Mouse (Mus musculus) spleen, adult 2 months (tissue): Measurements from ENCODE around the gene Cnga4. TPM values are rescaled to one million over a fixed set of nuclear protein-coding genes. Genes with fewer than 3 reads are reported as not detected.
"Not testable (repeated sequence)": the region's sequence is repeated elsewhere in the genome, so short reads cannot be mapped to it uniquely, and the experiment has no call there.

Source experiments
- DNase-seq, 2 experiments: peaks; one replicate each; pipeline versions ENCODE4 v3.0.0 to v3.0.0-alpha.2; 2012 to 2021; ENCODE audit warnings: low spot score in 2 of 2, low read depth in 1 of 2
- H3K27ac ChIP-seq: fragments of 200-500 bp; 2 replicates; pipeline ENCODE4 v1.5.1; 2012; ENCODE audit warnings: low read length, inconsistent platforms; ENCODE audit not compliant: insufficient read depth
- H3K27me3 ChIP-seq: fragments of 200-500 bp; 2 replicates; pipeline ENCODE4 v1.6.1; 2012; ENCODE audit warnings: mild to moderate bottlenecking, moderate library complexity, low read length, inconsistent platforms; ENCODE audit not compliant: control insufficient read depth, insufficient read depth
- H3K36me3 ChIP-seq: fragments of 200-500 bp; 2 replicates; pipeline ENCODE4 v1.6.1; 2012; ENCODE audit warnings: mild to moderate bottlenecking, low read length, inconsistent platforms; ENCODE audit not compliant: control insufficient read depth, insufficient read depth
- H3K4me1 ChIP-seq: fragments of 200-500 bp; 2 replicates; pipeline ENCODE4 v1.6.1; 2011; ENCODE audit warnings: inconsistent platforms; ENCODE audit not compliant: control insufficient read depth, insufficient read depth, insufficient read length
- H3K4me3 ChIP-seq: fragments of 200-500 bp; 2 replicates; pipeline ENCODE4 v1.5.1; 2011; ENCODE audit warnings: mild to moderate bottlenecking, inconsistent platforms; ENCODE audit not compliant: insufficient read depth, insufficient read length; ENCODE audit errors: extremely low read depth
- CTCF ChIP-seq: fragments of 200-500 bp; IDR thresholded peaks from 2 replicates; pipeline ENCODE4 v1.5.1; 2011; ENCODE audit warnings: mild to moderate bottlenecking, inconsistent platforms; ENCODE audit not compliant: insufficient read depth, insufficient read length, insufficient replicate concordance; ENCODE audit errors: extremely low read depth
- POLR2A ChIP-seq: fragments of 200-500 bp; IDR thresholded peaks from 2 replicates; pipeline ENCODE4 v1.6.1; 2011; ENCODE audit warnings: low read depth, low read length, inconsistent platforms
- WGBS: fragments of 180-500 bp; shearing (Covaris S2); methylation state at CpG from one replicate; pipeline ENCODE4 v1.1.7; 2018; 5-methylcytosine and 5-hydroxymethylcytosine counted together
- polyA plus RNA-seq: library from polyadenylated mRNA; depleted of rRNA; stranded (reverse); fragments of >200 nt; gene quantifications from 2 replicates; pipeline ENCODE4 v1.2.3, GENCODE M21; 2012; rRNA removed

Gene Cnga4
- polyA plus RNA-seq: not detected in 2 replicates

DNA sequence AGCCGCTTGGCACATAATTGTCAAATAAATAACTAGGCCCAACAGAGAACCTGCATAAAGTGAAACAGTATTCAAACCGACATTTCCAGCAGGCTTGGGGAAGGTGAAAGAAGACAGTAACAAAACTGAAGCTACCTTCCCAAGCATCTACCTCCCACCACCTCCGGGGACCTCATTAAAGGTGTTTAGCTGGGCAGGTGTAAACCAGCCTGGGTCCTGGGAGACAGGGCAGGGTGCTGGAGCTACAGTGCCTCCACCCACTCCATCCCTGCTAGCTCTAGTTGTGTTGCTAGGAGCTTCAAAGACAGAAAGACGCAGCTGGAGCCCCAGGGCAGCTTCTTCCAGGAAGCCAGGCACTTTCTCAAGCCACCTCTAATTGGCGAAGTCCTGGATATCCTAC, at the start of gene Cnga4:
TSS of gene Cnga4 (plus strand) at position 301 of the 400 bp plus-strand sequence.
- Histone ChIP-seq H3K27ac (no peak within 1 kb of the TSS), H3K4me3 (no peak within 1 kb of the TSS), H3K36me3 (no peaks in the 10 kb centered on the region), H3K4me1 (no peaks in the 10 kb centered on the region; the same call in 1 of the 2 replicates), H3K27me3 (no peaks in the 10 kb centered on the region)
- DNase-seq: no peak
- 77% methylated on average over 5 of the region's 5 CpGs for WGBS
- no peak for TF ChIP-seq CTCF
- no peak for TF ChIP-seq POLR2A

- H3K27ac ChIP-seq, DNase-seq, H3K4me3 ChIP-seq, H3K27me3 ChIP-seq, H3K36me3 ChIP-seq, H3K4me1 ChIP-seq: not testable (repeated sequence)
- no CpG with 5 or more reads among the region's 5 CpGs for WGBS
Measured at GRCm38 (mm10) chr7:105356064-105356463, 48.3 kb upstream of the Cnga4 start.

GRCm38 (mm10) chr7:105356487-105356886, 47.9 kb upstream of the Cnga4 start:
- H3K27me3 ChIP-seq, DNase-seq, H3K27ac ChIP-seq, H3K4me1 ChIP-seq, H3K36me3 ChIP-seq, H3K4me3 ChIP-seq: not testable (repeated sequence)
- WGBS: 96% methylated on average over 1 of the region's 2 CpGs

DNA sequence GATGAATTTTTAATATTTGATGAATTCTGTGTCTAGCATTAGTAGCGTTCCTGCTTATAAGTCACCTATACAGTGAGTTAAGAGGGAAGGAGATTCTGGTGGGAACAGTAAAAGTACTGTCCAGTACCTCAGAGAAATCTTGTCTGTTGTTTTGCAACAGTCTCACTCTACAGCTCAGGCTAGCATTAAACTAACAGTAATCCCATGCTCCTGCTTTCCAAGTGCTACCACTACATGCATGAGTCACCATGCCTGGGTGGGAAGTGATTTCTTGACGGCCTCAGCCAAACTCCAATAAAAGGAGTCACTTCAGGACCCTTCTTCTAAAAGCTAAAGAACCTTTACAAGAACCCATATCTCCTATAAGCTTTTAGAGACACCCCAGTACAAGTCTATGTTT, 42.7 kb upstream of the Cnga4 start:
- Histone ChIP-seq H3K27ac (no peak overlapping the region), H3K36me3 (no peaks in the 10 kb centered on the region), H3K27me3 (no peaks in the 10 kb centered on the region), H3K4me1 (no peaks in the 10 kb centered on the region), H3K4me3 (no peak overlapping the region)
- TF ChIP-seq POLR2A: no peak
- TF ChIP-seq CTCF: no peak
- DNase-seq: no peak
- 82% methylated on average over 2 of the region's 2 CpGs for WGBS

DNA sequence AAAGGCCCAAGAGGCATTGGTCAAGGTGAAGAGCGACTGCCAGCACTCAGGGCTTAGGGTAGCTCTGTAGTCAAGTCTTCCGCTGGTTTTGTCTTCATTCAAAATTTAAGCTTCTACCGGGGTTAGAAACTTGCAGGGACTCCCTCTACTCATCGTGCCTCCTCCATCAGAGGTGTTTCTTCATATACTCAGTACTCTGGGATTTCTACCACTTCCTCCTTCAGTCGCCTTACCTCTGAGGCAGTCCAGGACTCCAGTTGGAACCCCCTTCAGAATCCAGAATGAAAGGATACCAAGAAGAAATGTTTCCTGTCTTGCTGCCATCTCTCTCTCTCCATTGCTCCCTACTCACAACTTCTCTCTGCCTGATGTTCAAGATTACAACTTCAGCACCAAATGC, 37.1 kb upstream of the Cnga4 start:
- no peak overlapping the region for H3K27ac ChIP-seq
- H3K4me1 ChIP-seq: no peaks in the 10 kb centered on the region; the same call in 1 of the 2 replicates
- H3K27me3 ChIP-seq: no peaks in the 10 kb centered on the region
- no peak overlapping the region for H3K4me3 ChIP-seq
- H3K36me3 ChIP-seq: no peaks in the 10 kb centered on the region
- DNase-seq: no peak
- 86% methylated on average over 5 of the region's 5 CpGs for WGBS
- TF ChIP-seq CTCF (no peak), POLR2A (no peak)

DNA sequence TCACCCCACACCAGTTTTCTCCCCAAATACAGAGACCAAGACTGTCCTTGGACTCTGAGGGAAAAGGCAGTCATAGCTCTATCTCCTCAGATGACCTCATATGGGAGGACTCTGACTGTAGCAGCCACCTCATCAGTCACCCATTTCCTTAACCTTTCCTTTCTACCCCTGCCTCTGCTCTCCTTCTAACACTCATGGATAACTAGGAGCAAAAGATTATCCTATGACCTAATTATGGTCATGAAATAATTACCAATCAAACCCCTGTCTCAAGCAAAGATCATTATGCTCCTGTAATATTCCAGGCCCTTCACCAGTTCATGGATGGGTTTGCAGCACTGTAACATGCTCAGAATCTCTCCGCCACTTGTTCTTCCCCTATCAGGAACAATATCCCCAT, 36.4 kb upstream of the Cnga4 start, which contains the start of gene Olfr692:
TSS of gene Olfr692 (plus strand) at position 301 of the 400 bp plus-strand sequence.
- no peaks in the 10 kb centered on the region for H3K27me3 ChIP-seq
- no peak for TF ChIP-seq CTCF
- H3K36me3 ChIP-seq: no peaks in the 10 kb centered on the region
- no peak within 1 kb of the TSS for H3K4me3 ChIP-seq
- H3K4me1 ChIP-seq: no peaks in the 10 kb centered on the region; the same call in 1 of the 2 replicates
- H3K27ac ChIP-seq: no peak within 1 kb of the TSS
- WGBS: 95% methylated on average over 1 of the region's 1 CpGs
- no peak for DNase-seq

DNA sequence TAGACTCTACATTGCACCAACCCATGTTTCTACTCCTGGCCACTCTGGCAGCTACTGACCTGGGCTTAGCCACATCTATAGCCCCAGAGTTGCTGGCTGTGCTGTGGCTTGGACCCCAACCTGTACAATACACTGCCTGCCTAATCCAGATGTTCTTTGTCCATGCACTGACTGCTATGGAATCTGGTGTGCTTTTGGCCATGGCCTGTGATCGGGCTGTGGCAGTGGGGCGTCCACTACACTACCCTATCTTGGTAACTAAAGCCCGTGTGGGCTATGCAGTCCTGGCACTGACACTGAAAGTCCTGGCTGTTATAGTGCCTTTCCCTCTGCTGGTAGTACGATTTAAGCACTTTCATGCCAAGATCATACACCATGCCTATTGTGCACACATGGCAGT, 35.8 kb upstream of the Cnga4 start:
- Histone ChIP-seq H3K36me3 (no peaks in the 10 kb centered on the region), H3K27me3 (no peaks in the 10 kb centered on the region), H3K27ac (no peak overlapping the region), H3K4me1 (no peaks in the 10 kb centered on the region; the same call in 1 of the 2 replicates), H3K4me3 (no peak overlapping the region)
- 91% methylated on average over 4 of the region's 4 CpGs for WGBS
- DNase-seq: no peak
- TF ChIP-seq CTCF (no peak), POLR2A (no peak)

DNA sequence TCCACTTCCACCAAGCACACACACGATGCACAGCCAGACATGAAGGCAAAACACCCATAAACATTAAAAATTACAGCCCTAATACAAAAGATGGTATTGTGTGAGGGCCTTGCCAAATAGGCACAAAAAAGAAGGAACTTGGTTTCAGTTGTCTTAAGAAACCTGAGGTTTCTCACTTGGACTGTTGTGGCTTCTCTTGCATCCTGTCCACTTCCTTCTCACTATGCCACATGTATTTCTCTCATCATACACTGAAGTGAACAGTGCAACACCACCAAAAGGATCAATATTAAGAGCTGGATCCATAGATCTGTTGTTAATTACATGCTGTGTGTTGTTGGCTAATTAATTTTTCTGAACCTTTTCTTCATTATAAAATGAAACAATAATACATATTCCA, 31.5 kb upstream of the Cnga4 start:
- DNase-seq: no peak
- TF ChIP-seq POLR2A (no peak), CTCF (no peak)
- Histone ChIP-seq H3K27ac (no peak overlapping the region), H3K4me1 (no peaks in the 10 kb centered on the region; the same call in 1 of the 2 replicates), H3K36me3 (peaks cover 1% of the 10 kb centered on the region; the same call in 1 of the 2 replicates), H3K4me3 (no peak overlapping the region), H3K27me3 (no peaks in the 10 kb centered on the region)
- WGBS: 6% methylated on average over 1 of the region's 1 CpGs
